In the genomic region with DNA sequence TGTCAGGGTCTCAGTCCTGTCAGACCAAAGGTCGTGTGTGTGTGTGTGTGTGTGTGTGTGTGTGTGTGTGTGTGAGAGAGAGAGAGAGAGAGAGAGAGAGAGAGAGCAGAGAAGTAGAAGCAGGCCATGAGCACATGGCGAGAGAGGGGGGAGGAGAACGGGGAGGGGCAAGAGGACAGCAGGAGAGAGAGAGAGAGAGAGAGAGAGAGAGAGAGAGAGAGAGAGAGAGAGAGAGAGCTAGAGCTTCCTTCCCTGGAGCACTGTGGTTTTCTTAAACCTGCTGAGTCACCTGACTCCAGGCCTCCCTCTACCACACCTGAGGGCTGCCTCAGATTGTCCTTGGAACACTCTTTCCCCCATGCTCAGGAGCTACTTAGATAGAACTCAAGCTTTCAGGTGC, we compare ENCODE assay signal across 10 mouse cellular contexts. TPM values are rescaled to one million over a fixed set of nuclear protein-coding genes. Genes with fewer than 3 reads are reported as not detected.
DNase-seq lines count a peak whose midpoint lies in the region; ATAC-seq and TF ChIP-seq lines count a peak whose summit lies in the region.
"Not testable (repeated sequence)": the region's sequence is repeated elsewhere in the genome, so short reads cannot be mapped to it uniquely, and the experiment has no call there.
"Had no signal": no experiment of that assay in that cellular context is flagged by ENCODE, and none has a peak within 500 bp of the region (broad histone marks: within the 10 kb centered on the region; RNA-seq: fewer than 3 reads in every experiment).

No protein-coding gene starts in this region.

- WGBS in bone marrow, adult 2 months, result 7% methylated on average over 3 of the region's 3 CpGs
- WGBS in heart, embryonic 11.5 days (ENCODE audit: insufficient replicate concordance), result 34% methylated on average over 3 of the region's 3 CpGs
- WGBS in limb, embryonic 10.5 days, result 50% methylated on average over 3 of the region's 3 CpGs
- WGBS in liver, postnatal 0 days (ENCODE audit: insufficient replicate concordance), result 13% methylated on average over 3 of the region's 3 CpGs
- 45% methylated on average over 1 of the region's 3 CpGs for WGBS in midbrain, embryonic 12.5 days

- not testable (repeated sequence) for H3K27me3 ChIP-seq in heart, embryonic 11.5 days (ENCODE audit: control insufficient read depth, insufficient read depth, low read length); limb, embryonic 10.5 days (ENCODE audit: low read depth, poor library complexity, severe bottlenecking); liver, postnatal 0 days (ENCODE audit: insufficient read depth, low read length)
- peaks cover 27% of the 10 kb centered on the region for H3K27me3 ChIP-seq in midbrain, embryonic 12.5 days

- H3K9ac ChIP-seq in heart, embryonic 11.5 days (ENCODE audit: low read depth, low read length), result 0 out of 2 replicates have a peak overlapping the region, but pooled peaks have one; percentile 22
- H3K9ac ChIP-seq in liver, postnatal 0 days (replicated peaks), result not testable (repeated sequence)
- peak overlapping the region; percentile 1; the same call in 1 of the 2 replicates for H3K9ac ChIP-seq in midbrain, embryonic 12.5 days (replicated peaks)

- 0 out of 2 replicates have a peak overlapping the region, but pooled peaks have one; percentile 3 for H3K27ac ChIP-seq in bone marrow, adult 2 months (ENCODE audit: control insufficient read depth, insufficient read depth, low read depth, low read length, poor library complexity)
- H3K27ac ChIP-seq in heart, embryonic 11.5 days (ENCODE audit: low read depth, low read length); midbrain, embryonic 12.5 days (replicated peaks): not testable (repeated sequence)
- 0 out of 2 replicates have a peak overlapping the region, but pooled peaks have one; percentile 58 for H3K27ac ChIP-seq in limb, embryonic 10.5 days
- peak overlapping the region; percentile 46; the same call in 1 of the 2 replicates for H3K27ac ChIP-seq in liver, postnatal 0 days (ENCODE audit: low read depth)

- TF ChIP-seq EP300 in liver, postnatal 0 days (IDR thresholded peaks at IDR 0.05; ENCODE audit: low read depth), result not testable (repeated sequence)

- H3K4me2 ChIP-seq in heart, embryonic 11.5 days; liver, postnatal 0 days (ENCODE audit: low read depth, low read length); midbrain, embryonic 12.5 days (replicated peaks): not testable (repeated sequence)

- not testable (repeated sequence) for H3K4me3 ChIP-seq in bone marrow, adult 2 months (replicated peaks; ENCODE audit: control insufficient read depth, low read depth, low read length); heart, embryonic 11.5 days (ENCODE audit: low read depth, low read length); limb, embryonic 10.5 days; liver, postnatal 0 days (ENCODE audit: low read depth, low read length); midbrain, embryonic 12.5 days

- peak; percentile 56 for DNase-seq in 3T3-L1 (ENCODE audit: low read depth, low spot score)
- DNase-seq in ES-CJ7 (ENCODE audit: low read depth, low spot score), result peak; percentile 80
- peak; percentile 27 for DNase-seq in induced T-regulatory cell, adult 2 months (ENCODE audit: low read depth)
- not testable (repeated sequence) for DNase-seq in limb, embryonic 10.5 days (ENCODE audit: low spot score)
- peak; percentile 26 for DNase-seq in liver, postnatal 0 days

- H3K9me3 ChIP-seq in heart, embryonic 11.5 days (replicated peaks; ENCODE audit: control insufficient read depth, low read length); limb, embryonic 10.5 days (replicated peaks); liver, postnatal 0 days (ENCODE audit: low read length); midbrain, embryonic 12.5 days: not testable (repeated sequence)

- not testable (repeated sequence) for TF ChIP-seq POLR2A in bone marrow, adult 2 months (IDR thresholded peaks at IDR 0.05; ENCODE audit: borderline replicate concordance, control insufficient read depth, low read depth, low read length)

- not testable (repeated sequence) for H3K4me1 ChIP-seq in bone marrow, adult 2 months (ENCODE audit: control insufficient read depth, insufficient read depth, low read length)
- H3K4me1 ChIP-seq in heart, embryonic 11.5 days (ENCODE audit: control insufficient read depth, insufficient read depth, low read length), result peaks cover 20% of the 10 kb centered on the region
- H3K4me1 ChIP-seq in limb, embryonic 10.5 days, result peaks cover 40% of the 10 kb centered on the region
- peaks cover 29% of the 10 kb centered on the region for H3K4me1 ChIP-seq in liver, postnatal 0 days (ENCODE audit: insufficient read depth)
- peaks cover 11% of the 10 kb centered on the region for H3K4me1 ChIP-seq in midbrain, embryonic 12.5 days

- not testable (repeated sequence) for H3K36me3 ChIP-seq in heart, embryonic 11.5 days (ENCODE audit: control insufficient read depth, insufficient read depth, low read length); limb, embryonic 10.5 days; liver, postnatal 0 days (replicated peaks; ENCODE audit: insufficient read depth, low read length); midbrain, embryonic 12.5 days

- not testable (repeated sequence) for ATAC-seq in heart, embryonic 11.5 days (replicated peaks; ENCODE audit: insufficient number of reproducible peaks, low FRiP score, low TSS enrichment); liver, postnatal 0 days; midbrain, embryonic 12.5 days (ENCODE audit: low FRiP score, low read depth)

- not testable (repeated sequence) for TF ChIP-seq CTCF in bone marrow, adult 2 months (IDR thresholded peaks at IDR 0.05; ENCODE audit: control insufficient read depth, insufficient read depth, low read length); liver, postnatal 0 days (IDR thresholded peaks at IDR 0.05; ENCODE audit: low read depth)

RNA-seq across cellular contexts. Expression of gene Hsp90aa1, which starts 1.2 kb away (rescaled TPM):
- 294 and 808 TPM in 2 replicates for polyA plus RNA-seq in bone marrow, adult 2 months (2011; ENCODE audit: insufficient read depth, insufficient read length, low replicate concordance, missing spikeins)
- polyA plus RNA-seq in heart, embryonic 11.5 days (2014; fragmentation: Nextera tagmentation; extraction: Ambion mirVana), result 729 and 869 TPM in 2 replicates
- polyA plus RNA-seq in limb, embryonic 10.5 days (2016; fragmentation: Nextera tagmentation; extraction: Ambion mirVana), result 1,005 and 1,256 TPM in 2 replicates
- 231 and 250 TPM in 2 replicates for polyA plus RNA-seq in liver, postnatal 0 days (2015; fragmentation: Nextera tagmentation; extraction: Ambion mirVana)
- polyA plus RNA-seq in midbrain, embryonic 12.5 days (2016; fragmentation: Nextera tagmentation; extraction: Ambion mirVana), result 1,236 and 1,324 TPM in 2 replicates

RNA-seq across cellular contexts. Expression of gene 1700001K19Rik, which starts 18.9 kb away (rescaled TPM):
- not detected in 2 replicates for polyA plus RNA-seq in bone marrow, adult 2 months (2011; ENCODE audit: insufficient read depth, insufficient read length, low replicate concordance, missing spikeins)
- 0.23 TPM in 1 of 2 replicates, not detected in the other for polyA plus RNA-seq in heart, embryonic 11.5 days (2014; fragmentation: Nextera tagmentation; extraction: Ambion mirVana)
- polyA plus RNA-seq in limb, embryonic 10.5 days (2016; fragmentation: Nextera tagmentation; extraction: Ambion mirVana), result not detected in 2 replicates
- polyA plus RNA-seq in liver, postnatal 0 days (2015; fragmentation: Nextera tagmentation; extraction: Ambion mirVana), result not detected in 2 replicates
- polyA plus RNA-seq in midbrain, embryonic 12.5 days (2016; fragmentation: Nextera tagmentation; extraction: Ambion mirVana), result not detected in 2 replicates
- polyA plus RNA-seq: lung, adult 2 months; midbrain, postnatal 0 days had no signal

RNA-seq across cellular contexts. Expression of gene Wdr20, which starts 36.4 kb away (rescaled TPM):
- 7.8 and 16.6 TPM in 2 replicates for polyA plus RNA-seq in bone marrow, adult 2 months (2011; ENCODE audit: insufficient read depth, insufficient read length, low replicate concordance, missing spikeins)
- 15.2 and 17.1 TPM in 2 replicates for polyA plus RNA-seq in heart, embryonic 11.5 days (2014; fragmentation: Nextera tagmentation; extraction: Ambion mirVana)
- 24.8 and 27.0 TPM in 2 replicates for polyA plus RNA-seq in limb, embryonic 10.5 days (2016; fragmentation: Nextera tagmentation; extraction: Ambion mirVana)
- polyA plus RNA-seq in liver, postnatal 0 days (2015; fragmentation: Nextera tagmentation; extraction: Ambion mirVana), result 6.4 and 7.0 TPM in 2 replicates
- 32.1 and 32.6 TPM in 2 replicates for polyA plus RNA-seq in midbrain, embryonic 12.5 days (2016; fragmentation: Nextera tagmentation; extraction: Ambion mirVana)
